12 mouse cellular contexts compared by ENCODE assay signal in genomic region chr12:111443921-111444831, GRCm38 (mm10). TPM values are rescaled to one million over a fixed set of nuclear protein-coding genes. Genes with fewer than 3 reads are reported as not detected.
DNase-seq lines count a peak whose midpoint lies in the region; ATAC-seq lines count a peak whose summit lies in the region.
"Had no signal": no experiment of that assay in that cellular context is flagged by ENCODE, and none has a peak within 500 bp of the region (broad histone marks: within the 10 kb centered on the region; RNA-seq: fewer than 3 reads in every experiment).

No protein-coding gene starts in this region.

- no peaks in the 10 kb centered on the region; the same call in 1 of the 2 replicates for H3K36me3 ChIP-seq in heart, embryonic 10.5 days
- H3K36me3 ChIP-seq in liver, embryonic 12.5 days: peaks cover 49% of the 10 kb centered on the region
- H3K36me3 ChIP-seq in hindbrain, embryonic 16.5 days (ENCODE audit: control insufficient read depth, insufficient read depth, low read length): no peaks in the 10 kb centered on the region
- H3K36me3 ChIP-seq: midbrain, embryonic 13.5 days had no signal

- peak overlapping the region; percentile 92 for H3K9ac ChIP-seq in liver, embryonic 12.5 days
- no peak overlapping the region for H3K9ac ChIP-seq in hindbrain, embryonic 16.5 days (ENCODE audit: low read depth, low read length)
- H3K9ac ChIP-seq: midbrain, embryonic 13.5 days had no signal

- H3K4me2 ChIP-seq in liver, embryonic 12.5 days: peak overlapping the region; percentile 84
- no peak overlapping the region for H3K4me2 ChIP-seq in hindbrain, embryonic 16.5 days (ENCODE audit: low read length)
- H3K4me2 ChIP-seq: midbrain, embryonic 13.5 days had no signal

- peak overlapping the region; percentile 63 for H3K4me3 ChIP-seq in heart, embryonic 10.5 days
- peak overlapping the region; percentile 85 for H3K4me3 ChIP-seq in liver, embryonic 12.5 days
- H3K4me3 ChIP-seq in hindbrain, embryonic 16.5 days (ENCODE audit: low read length): no peak overlapping the region
- H3K4me3 ChIP-seq: midbrain, embryonic 13.5 days had no signal

- WGBS in heart, embryonic 10.5 days: 32% methylated on average over 10 of the region's 10 CpGs
- WGBS in liver, embryonic 12.5 days (ENCODE audit: insufficient replicate concordance): 19% methylated on average over 10 of the region's 10 CpGs
- 30% methylated on average over 10 of the region's 10 CpGs for WGBS in hindbrain, embryonic 16.5 days

- H3K4me1 ChIP-seq in heart, embryonic 10.5 days: peaks cover 65% of the 10 kb centered on the region
- peaks cover 88% of the 10 kb centered on the region for H3K4me1 ChIP-seq in liver, embryonic 12.5 days
- peaks cover 17% of the 10 kb centered on the region for H3K4me1 ChIP-seq in hindbrain, embryonic 16.5 days (ENCODE audit: control insufficient read depth, insufficient read depth, low read depth, low read length)

- no peaks in the 10 kb centered on the region for H3K9me3 ChIP-seq in heart, embryonic 10.5 days
- H3K9me3 ChIP-seq in liver, embryonic 12.5 days (replicated peaks): no peaks in the 10 kb centered on the region
- no peaks in the 10 kb centered on the region for H3K9me3 ChIP-seq in hindbrain, embryonic 16.5 days (ENCODE audit: control insufficient read depth, low read length)
- H3K9me3 ChIP-seq: midbrain, embryonic 13.5 days had no signal

- peaks cover 92% of the 10 kb centered on the region for H3K27me3 ChIP-seq in heart, embryonic 10.5 days (ENCODE audit: insufficient read depth, poor library complexity, severe bottlenecking)
- peaks cover 63% of the 10 kb centered on the region for H3K27me3 ChIP-seq in liver, embryonic 12.5 days (replicated peaks)
- H3K27me3 ChIP-seq in hindbrain, embryonic 16.5 days (replicated peaks; ENCODE audit: control insufficient read depth, insufficient read depth, low read length): peaks cover 78% of the 10 kb centered on the region

- H3K27ac ChIP-seq in heart, embryonic 10.5 days: no peak overlapping the region
- H3K27ac ChIP-seq in liver, embryonic 12.5 days: peak overlapping the region; percentile 99
- no peak overlapping the region for H3K27ac ChIP-seq in hindbrain, embryonic 16.5 days (ENCODE audit: low read depth, low read length)
- H3K27ac ChIP-seq: hindbrain, postnatal 0 days; midbrain, embryonic 13.5 days had no signal

- intact Hi-C loops in heart, postnatal 36 days (cut with DNase I): no loop called here
- intact Hi-C loops in left cerebral cortex, postnatal 10 days (cut with DNase I): no loop called here

- DNase-seq in heart, embryonic 10.5 days (ENCODE audit: low spot score): no peak
- DNase-seq in heart, postnatal 36 days: no peak
- peak; percentile 38 for DNase-seq in urinary bladder, postnatal 14 days (ENCODE audit: low spot score)
- no peak for DNase-seq in urinary bladder, postnatal 25 days (ENCODE audit: low spot score)
- DNase-seq in left cerebral cortex, postnatal 10 days (ENCODE audit: extremely low spot score in 1 of 2, low spot score in 2 of 2): no peak
- no peak for DNase-seq in cerebellum, postnatal 25 days
- DNase-seq: cerebellum, postnatal 14 days had no signal

- ATAC-seq in liver, embryonic 12.5 days: no peak
- no peak for ATAC-seq in hindbrain, embryonic 16.5 days
- ATAC-seq: hindbrain, postnatal 0 days; midbrain, embryonic 13.5 days had no signal

RNA-seq across cellular contexts. Expression of gene Tnfaip2, which starts 1.9 kb away (rescaled TPM):
- polyA plus RNA-seq in heart, embryonic 10.5 days (2016; fragmentation: Nextera tagmentation; extraction: Ambion mirVana): 12.1 and 12.8 TPM in 2 replicates
- total RNA-seq in heart, postnatal 36 days (2021): 10 to 100 TPM; 32.7 to 38.8 TPM
- 88.6 and 94.9 TPM in 2 replicates for polyA plus RNA-seq in liver, embryonic 12.5 days (2016; fragmentation: Nextera tagmentation; extraction: Ambion mirVana)
- total RNA-seq in left cerebral cortex, postnatal 10 days (2021): under 1 TPM; 0.61 to 0.81 TPM
- polyA plus RNA-seq in hindbrain, embryonic 16.5 days (2015; fragmentation: Nextera tagmentation; extraction: Ambion mirVana): 0.79 and 1.2 TPM in 2 replicates

RNA-seq across cellular contexts. Expression of gene Exoc3l4, which starts 27.4 kb away (rescaled TPM):
- polyA plus RNA-seq in heart, embryonic 10.5 days (2016; fragmentation: Nextera tagmentation; extraction: Ambion mirVana): 14.5 and 14.6 TPM in 2 replicates
- 1 to 10 TPM; 2.9 to 3.0 TPM for total RNA-seq in heart, postnatal 36 days (2021)
- 15.5 and 18.2 TPM in 2 replicates for polyA plus RNA-seq in liver, embryonic 12.5 days (2016; fragmentation: Nextera tagmentation; extraction: Ambion mirVana)
- total RNA-seq in left cerebral cortex, postnatal 10 days (2021): 1 to 10 TPM; 1.1 to 1.7 TPM
- polyA plus RNA-seq in hindbrain, embryonic 16.5 days (2015; fragmentation: Nextera tagmentation; extraction: Ambion mirVana): 2.6 and 2.7 TPM in 2 replicates

RNA-seq across cellular contexts. Expression of gene Lbhd2, which starts 37.6 kb away (rescaled TPM):
- 0.21 and 0.30 TPM in 2 replicates for polyA plus RNA-seq in heart, embryonic 10.5 days (2016; fragmentation: Nextera tagmentation; extraction: Ambion mirVana)
- not detected for total RNA-seq in heart, postnatal 36 days (2021)
- polyA plus RNA-seq in liver, embryonic 12.5 days (2016; fragmentation: Nextera tagmentation; extraction: Ambion mirVana): 0.28 TPM in 1 of 2 replicates, not detected in the other
- 1 to 10 TPM; 2.6 to 3.0 TPM for total RNA-seq in left cerebral cortex, postnatal 10 days (2021)
- polyA plus RNA-seq in hindbrain, embryonic 16.5 days (2015; fragmentation: Nextera tagmentation; extraction: Ambion mirVana): 2.5 and 3.3 TPM in 2 replicates
- total RNA-seq: adrenal gland, adult 18-20 months had no signal
- polyA plus RNA-seq: midbrain, embryonic 13.5 days had no signal

RNA-seq across cellular contexts. Expression of gene Gm266, which starts 41.4 kb away (rescaled TPM):
- 4.6 and 15.2 TPM in 2 replicates for polyA plus RNA-seq in heart, embryonic 10.5 days (2016; fragmentation: Nextera tagmentation; extraction: Ambion mirVana)
- under 1 TPM; 0.57 to 0.58 TPM for total RNA-seq in heart, postnatal 36 days (2021)
- 1.8 and 2.4 TPM in 2 replicates for polyA plus RNA-seq in liver, embryonic 12.5 days (2016; fragmentation: Nextera tagmentation; extraction: Ambion mirVana)
- total RNA-seq in left cerebral cortex, postnatal 10 days (2021): 1 to 10 TPM; 4.0 TPM
- 2.6 and 5.0 TPM in 2 replicates for polyA plus RNA-seq in hindbrain, embryonic 16.5 days (2015; fragmentation: Nextera tagmentation; extraction: Ambion mirVana)
- total RNA-seq: adrenal gland, adult 18-20 months had no signal
